Mouse (Mus musculus): ENCODE measurements around the gene Samd11. TPM values are rescaled to one million over a fixed set of nuclear protein-coding genes. Genes with fewer than 3 reads are reported as not detected.

The Samd11 gene
- total and polyA plus RNA-seq, 2 experiments from 2014 or later: 2.9 to 5.2 TPM

GRCm38 (mm10) chr4:156228393-156229024, 26.9 kb downstream of the Samd11 start:
- H3K4me1 ChIP-seq (ENCODE audit: insufficient read depth, low read length): peaks cover 12% of the 10 kb centered on the region
- DNase-seq (ENCODE audit: low spot score) (no peak), ATAC-seq (0 out of 2 replicates have a peak, but pooled peaks have one; percentile 4)
- H3K36me3 ChIP-seq (ENCODE audit: insufficient read depth, low read length): peaks cover 27% of the 10 kb centered on the region
- no peak for TF ChIP-seq CTCF (IDR thresholded peaks at IDR 0.05; ENCODE audit: low read depth)
- 24% methylated on average over 12 of the region's 12 CpGs for WGBS
- H3K4me3 ChIP-seq (ENCODE audit: low read length): no peak overlapping the region
- H3K27me3 ChIP-seq (ENCODE audit: insufficient read depth, low read length): no peaks in the 10 kb centered on the region
- peak overlapping the region; percentile 28; the same call in 1 of the 2 replicates for H3K9ac ChIP-seq (replicated peaks; ENCODE audit: low read length)
- H3K9me3 ChIP-seq (ENCODE audit: low read length): no peaks in the 10 kb centered on the region
- peak overlapping the region; percentile 10; the same call in 1 of the 2 replicates for H3K4me2 ChIP-seq (ENCODE audit: low read depth, low read length)
- H3K27ac ChIP-seq: no peak overlapping the region

- Histone ChIP-seq H3K27ac (no peak overlapping the region), H3K4me2 (ENCODE audit: low read depth, low read length) (peak overlapping the region; percentile 10; the same call in 1 of the 2 replicates), H3K9me3 (ENCODE audit: low read length) (no peaks in the 10 kb centered on the region), H3K4me3 (ENCODE audit: low read length) (no peak overlapping the region), H3K9ac (replicated peaks; ENCODE audit: low read length) (peak overlapping the region; percentile 28; the same call in 1 of the 2 replicates), H3K27me3 (ENCODE audit: insufficient read depth, low read length) (no peaks in the 10 kb centered on the region), H3K4me1 (ENCODE audit: insufficient read depth, low read length) (peaks cover 8% of the 10 kb centered on the region; the same call in 1 of the 2 replicates), H3K36me3 (ENCODE audit: insufficient read depth, low read length) (peaks cover 27% of the 10 kb centered on the region)
- peak; percentile 35 for DNase-seq (ENCODE audit: low spot score)
- 38% methylated on average over 18 of the region's 18 CpGs for WGBS
- no peak for TF ChIP-seq CTCF (IDR thresholded peaks at IDR 0.05; ENCODE audit: low read depth)
- ATAC-seq: peak; percentile 16; the same call in 1 of the 2 replicates
Observed at GRCm38 (mm10) chr4:156227752-156228392, 27.6 kb downstream of the Samd11 start.

GRCm38 (mm10) chr4:156224276-156224675, 31.2 kb downstream of the Samd11 start:
- ATAC-seq (no peak), DNase-seq (ENCODE audit: low spot score) (no peak)
- H3K27ac ChIP-seq: no peak overlapping the region
- H3K4me1 ChIP-seq (ENCODE audit: insufficient read depth, low read length): peaks cover 8% of the 10 kb centered on the region; the same call in 1 of the 2 replicates
- WGBS: 80% methylated on average over 2 of the region's 2 CpGs
- H3K36me3 ChIP-seq (ENCODE audit: insufficient read depth, low read length): peaks cover 1% of the 10 kb centered on the region
- no peak for TF ChIP-seq CTCF (IDR thresholded peaks at IDR 0.05; ENCODE audit: low read depth)
- no peak overlapping the region for H3K4me3 ChIP-seq (ENCODE audit: low read length)
- no peak overlapping the region for H3K9ac ChIP-seq (replicated peaks; ENCODE audit: low read length)
- H3K4me2 ChIP-seq (ENCODE audit: low read depth, low read length): no peak overlapping the region
- no peaks in the 10 kb centered on the region for H3K9me3 ChIP-seq (ENCODE audit: low read length)
- H3K27me3 ChIP-seq (ENCODE audit: insufficient read depth, low read length): no peaks in the 10 kb centered on the region

- TF ChIP-seq CTCF (IDR thresholded peaks at IDR 0.05; ENCODE audit: low read depth): no peak
- H3K27ac ChIP-seq: no peak overlapping the region
- H3K4me1 ChIP-seq (ENCODE audit: insufficient read depth, low read length): no peaks in the 10 kb centered on the region
- 90% methylated on average over 11 of the region's 11 CpGs for WGBS
- no peaks in the 10 kb centered on the region for H3K9me3 ChIP-seq (ENCODE audit: low read length)
- H3K4me3 ChIP-seq (ENCODE audit: low read length): no peak overlapping the region
- H3K9ac ChIP-seq (replicated peaks; ENCODE audit: low read length): no peak overlapping the region
- no peaks in the 10 kb centered on the region for H3K36me3 ChIP-seq (ENCODE audit: insufficient read depth, low read length)
- H3K27me3 ChIP-seq (ENCODE audit: insufficient read depth, low read length): no peaks in the 10 kb centered on the region
- H3K4me2 ChIP-seq (ENCODE audit: low read depth, low read length): no peak overlapping the region
- DNase-seq (ENCODE audit: low spot score): no peak
- ATAC-seq: no peak
Observed at GRCm38 (mm10) chr4:156219936-156220335, 35.5 kb downstream of the Samd11 start.

- no peak for TF ChIP-seq CTCF (IDR thresholded peaks at IDR 0.05; ENCODE audit: low read depth)
- H3K27ac ChIP-seq: no peak overlapping the region
- DNase-seq (ENCODE audit: low spot score) (no peak), ATAC-seq (no peak)
- no peaks in the 10 kb centered on the region for H3K36me3 ChIP-seq (ENCODE audit: insufficient read depth, low read length)
- WGBS: 80% methylated on average over 16 of the region's 16 CpGs
- no peaks in the 10 kb centered on the region for H3K9me3 ChIP-seq (ENCODE audit: low read length)
- no peaks in the 10 kb centered on the region for H3K27me3 ChIP-seq (ENCODE audit: insufficient read depth, low read length)
- no peak overlapping the region for H3K9ac ChIP-seq (replicated peaks; ENCODE audit: low read length)
- no peaks in the 10 kb centered on the region for H3K4me1 ChIP-seq (ENCODE audit: insufficient read depth, low read length)
- no peak overlapping the region for H3K4me2 ChIP-seq (ENCODE audit: low read depth, low read length)
- no peak overlapping the region for H3K4me3 ChIP-seq (ENCODE audit: low read length)
Observed at GRCm38 (mm10) chr4:156217838-156218237, 37.6 kb downstream of the Samd11 start.

- TF ChIP-seq CTCF (IDR thresholded peaks at IDR 0.05; ENCODE audit: low read depth): no peak
Observed at GRCm38 (mm10) chr4:156217022-156217669, 38.3 kb downstream of the Samd11 start.

More at GRCm38 (mm10) chr4:156217022-156217669, 38.3 kb downstream of the Samd11 start:
- Histone ChIP-seq H3K9me3 (ENCODE audit: low read length) (no peaks in the 10 kb centered on the region), H3K27ac (no peak overlapping the region), H3K9ac (replicated peaks; ENCODE audit: low read length) (no peak overlapping the region), H3K4me1 (ENCODE audit: insufficient read depth, low read length) (no peaks in the 10 kb centered on the region), H3K27me3 (ENCODE audit: insufficient read depth, low read length) (no peaks in the 10 kb centered on the region), H3K4me2 (ENCODE audit: low read depth, low read length) (no peak overlapping the region), H3K36me3 (ENCODE audit: insufficient read depth, low read length) (no peaks in the 10 kb centered on the region), H3K4me3 (ENCODE audit: low read length) (no peak overlapping the region)
- DNase-seq (ENCODE audit: low spot score): no peak
- WGBS: 76% methylated on average over 16 of the region's 16 CpGs
- ATAC-seq: no peak
